Mouse (Mus musculus): ENCODE measurements around the gene Xbp1. TPM values are rescaled to one million over a fixed set of nuclear protein-coding genes. Genes with fewer than 3 reads are reported as not detected.

Xbp1 gene
- polyA plus RNA-seq, 1 experiment from 2014 or later = 115 TPM

GRCm38 (mm10) chr11:5515655-5516054 lies 4.8 kb upstream of the Xbp1 start:
- ATAC-seq = no peak
- in situ Hi-C loops (cut with MboI; ENCODE audit: low pct_unique_long_range_greater_than_20kb) = no loop called here
- no peak for TF ChIP-seq CTCF (IDR thresholded peaks at IDR 0.05)
- CTCF ChIA-PET = no interaction called here
- POLR2A ChIA-PET = no interaction called here
- no peaks in the 10 kb centered on the region for H3K27me3 ChIP-seq
- DNase-seq (ENCODE audit: low read depth, low spot score) = no peak

- CTCF ChIA-PET = interaction anchor here (1.4 kb wide), 1 partner anchor 18 kb away, joined by 3 read pairs; no protein-coding TSS in a partner anchor
- H3K27me3 ChIP-seq = no peaks in the 10 kb centered on the region
- DNase-seq (ENCODE audit: low read depth, low spot score) = no peak
- no peak for ATAC-seq
- in situ Hi-C loops (cut with MboI; ENCODE audit: low pct_unique_long_range_greater_than_20kb) = no loop called here
- TF ChIP-seq CTCF (IDR thresholded peaks at IDR 0.05) = no peak
- POLR2A ChIA-PET = no interaction called here
Measured at GRCm38 (mm10) chr11:5516151-5516550, 4.3 kb upstream of the Xbp1 start.

- in situ Hi-C loops (cut with MboI; ENCODE audit: low pct_unique_long_range_greater_than_20kb) = no loop called here
- TF ChIP-seq CTCF (IDR thresholded peaks at IDR 0.05) = no peak
- no peak for ATAC-seq
- no peak for DNase-seq (ENCODE audit: low read depth, low spot score)
- ChIA-PET POLR2A (no interaction called here), CTCF (interaction anchor here (1.4 kb wide), 1 partner anchor 19 kb away, joined by 3 read pairs; no protein-coding TSS in a partner anchor)
- H3K27me3 ChIP-seq = no peaks in the 10 kb centered on the region
Measured at GRCm38 (mm10) chr11:5516617-5517016, 3.8 kb upstream of the Xbp1 start.

- POLR2A ChIA-PET = no interaction called here
- CTCF ChIA-PET = interaction anchor here (1.4 kb wide), 1 partner anchor 20 kb away, joined by 3 read pairs; no protein-coding TSS in a partner anchor
- H3K27me3 ChIP-seq = no peaks in the 10 kb centered on the region
- no peak for DNase-seq (ENCODE audit: low read depth, low spot score)
- in situ Hi-C loops (cut with MboI; ENCODE audit: low pct_unique_long_range_greater_than_20kb) = no loop called here
- no peak for TF ChIP-seq CTCF (IDR thresholded peaks at IDR 0.05)
- no peak for ATAC-seq
Measured at GRCm38 (mm10) chr11:5517346-5517745, 3.1 kb upstream of the Xbp1 start.

- no peak for DNase-seq (ENCODE audit: low read depth, low spot score)
- in situ Hi-C loops (cut with MboI; ENCODE audit: low pct_unique_long_range_greater_than_20kb) = loop anchor here (5.0 kb wide), 1 partner anchor 32 kb away; no protein-coding TSS in a partner anchor
- no peak for TF ChIP-seq CTCF (IDR thresholded peaks at IDR 0.05)
- ATAC-seq = no peak
- CTCF ChIA-PET = interaction anchor here (1.6 kb wide), 1 partner anchor 19 kb away, joined by 3 read pairs; no protein-coding TSS in a partner anchor
- no peaks in the 10 kb centered on the region for H3K27me3 ChIP-seq
- POLR2A ChIA-PET = interaction anchor here (0.6 to 1.0 kb wide), 2 partner anchors 29 to 807 kb away, joined by 3 to 4 read pairs; no protein-coding TSS in a partner anchor
Measured at GRCm38 (mm10) chr11:5519681-5520080, 778 bp upstream of the Xbp1 start.

- peak; percentile 20 for ATAC-seq
- ChIA-PET POLR2A (interaction anchor here (1.0 to 3.0 kb wide), 3 partner anchors 11 to 23 kb away, joined by 3 to 24 read pairs (median 3); no protein-coding TSS in a partner anchor), CTCF (interaction anchor here (2.0 to 3.2 kb wide), 2 partner anchors 11 to 17 kb away, joined by 12 to 19 read pairs; no protein-coding TSS in a partner anchor)
- no peak for TF ChIP-seq CTCF (IDR thresholded peaks at IDR 0.05)
- in situ Hi-C loops (cut with MboI; ENCODE audit: low pct_unique_long_range_greater_than_20kb) = loop anchor here (5.0 kb wide), 1 partner anchor 34 kb away; no protein-coding TSS in a partner anchor
- no peak for DNase-seq (ENCODE audit: low read depth, low spot score)
- H3K27me3 ChIP-seq = no peaks in the 10 kb centered on the region
Measured at GRCm38 (mm10) chr11:5521266-5521515, 732 bp downstream of the Xbp1 start.

- ATAC-seq = peak; percentile 47
- no peak for TF ChIP-seq CTCF (IDR thresholded peaks at IDR 0.05)
- DNase-seq (ENCODE audit: low read depth, low spot score) = no peak
- in situ Hi-C loops (cut with MboI; ENCODE audit: low pct_unique_long_range_greater_than_20kb) = loop anchor here (5.0 kb wide), 1 partner anchor 34 kb away; no protein-coding TSS in a partner anchor
- H3K27me3 ChIP-seq = no peaks in the 10 kb centered on the region
- ChIA-PET POLR2A (interaction anchor here (0.7 to 3.0 kb wide), 4 partner anchors 11 to 23 kb away, joined by 3 to 24 read pairs (median 3); no protein-coding TSS in a partner anchor), CTCF (interaction anchor here (2.0 to 3.2 kb wide), 3 partner anchors 10 to 37 kb away, joined by 8 to 19 read pairs (median 12); no protein-coding TSS in a partner anchor)
Measured at GRCm38 (mm10) chr11:5521516-5522291, 1.2 kb downstream of the Xbp1 start.

GRCm38 (mm10) chr11:5522798-5523415 lies 2.4 kb downstream of the Xbp1 start:
- in situ Hi-C loops (cut with MboI; ENCODE audit: low pct_unique_long_range_greater_than_20kb) = loop anchor here (5.0 kb wide), 1 partner anchor 36 kb away; no protein-coding TSS in a partner anchor
- ATAC-seq (no peak), DNase-seq (ENCODE audit: low read depth, low spot score) (no peak)
- no peaks in the 10 kb centered on the region for H3K27me3 ChIP-seq
- ChIA-PET POLR2A (interaction anchor here (0.7 to 3.0 kb wide), 3 partner anchors 10 to 25 kb away, joined by 3 to 24 read pairs (median 5); no protein-coding TSS in a partner anchor), CTCF (interaction anchor here (2.0 to 3.2 kb wide), 3 partner anchors 9 to 38 kb away, joined by 8 to 19 read pairs (median 12); no protein-coding TSS in a partner anchor)
- no peak for TF ChIP-seq CTCF (IDR thresholded peaks at IDR 0.05)

- ChIA-PET POLR2A (no interaction called here), CTCF (interaction anchor here (2.2 kb wide), 1 partner anchor 12 kb away, joined by 8 read pairs; no protein-coding TSS in a partner anchor)
- no peaks in the 10 kb centered on the region for H3K27me3 ChIP-seq
- TF ChIP-seq CTCF (IDR thresholded peaks at IDR 0.05) = no peak
- in situ Hi-C loops (cut with MboI; ENCODE audit: low pct_unique_long_range_greater_than_20kb) = no loop called here
- ATAC-seq = no peak
- no peak for DNase-seq (ENCODE audit: low read depth, low spot score)
Measured at GRCm38 (mm10) chr11:5525418-5525817, 5.0 kb downstream of the Xbp1 start.

- no peaks in the 10 kb centered on the region for H3K27me3 ChIP-seq
- ChIA-PET POLR2A (interaction anchor here (0.6 kb wide), 1 partner anchor 37 kb away, joined by 4 read pairs; no protein-coding TSS in a partner anchor), CTCF (interaction anchor here (1.1 to 2.2 kb wide), 3 partner anchors 11 to 42 kb away, joined by 4 to 8 read pairs (median 4); no protein-coding TSS in a partner anchor)
- no peak for TF ChIP-seq CTCF (IDR thresholded peaks at IDR 0.05)
- ATAC-seq (no peak), DNase-seq (ENCODE audit: low read depth, low spot score) (no peak)
- in situ Hi-C loops (cut with MboI; ENCODE audit: low pct_unique_long_range_greater_than_20kb) = no loop called here
Measured at GRCm38 (mm10) chr11:5526573-5527439, 6.3 kb downstream of the Xbp1 start.
